Mouse (Mus musculus) embryonic fibroblast, embryonic 13.5 days (primary cell): Measurements from ENCODE around the gene Cga.

ENCODE experiments used
- CTCF ChIP-seq: IDR thresholded peaks from 2 replicates; pipeline ENCODE4 v1.5.1; 2011; ENCODE audit warnings: mild to moderate bottlenecking, control low read depth, low read length, moderate library complexity, borderline replicate concordance; ENCODE audit not compliant: insufficient read depth
- POLR2A ChIP-seq: IDR thresholded peaks from 2 replicates; pipeline ENCODE4 v1.6.1; 2011; ENCODE audit warnings: low read depth, mild to moderate bottlenecking, control low read depth, low read length, moderate library complexity

GRCm38 (mm10) chr4:34869813-34870212 lies 23.8 kb upstream of the Cga start:
- TF ChIP-seq CTCF, result no peak
- no peak for TF ChIP-seq POLR2A
